Mouse (Mus musculus) hindbrain, embryonic 14.5 days (tissue): ENCODE results near the gene Cfap206. TPM values are rescaled to one million over a fixed set of nuclear protein-coding genes. Genes with fewer than 3 reads are reported as not detected.

Experiments used
- ATAC-seq: fragments of 200-750 bp; cut with Nextera tagmentation; 2 replicates; pipeline ENCODE4 v1.8.0; 2017; ENCODE audit warnings: moderate number of reproducible peaks, mild to moderate bottlenecking, moderate TSS enrichment, moderate library complexity; ENCODE audit not compliant: low FRiP score
- DNase-seq: peaks from one replicate; pipeline ENCODE4 v3.0.0-alpha.2; 2015; ENCODE audit warnings: low spot score
- H3K27ac ChIP-seq: fragments of 300-500 bp; sonication (generic); 2 replicates; pipeline ENCODE4 v1.5.1; 2014; ENCODE audit warnings: mild to moderate bottlenecking, moderate library complexity
- H3K27me3 ChIP-seq: fragments of 300-500 bp; sonication (generic); 2 replicates; pipeline ENCODE4 v1.6.1; 2014; ENCODE audit warnings: mild to moderate bottlenecking, low read length, mixed read lengths; ENCODE audit not compliant: control insufficient read depth, insufficient read depth
- H3K36me3 ChIP-seq: fragments of 300-500 bp; sonication (generic); replicated peaks from 2 replicates; pipeline ENCODE4 v1.6.1; 2014; ENCODE audit not compliant: control insufficient read depth, insufficient read depth
- H3K4me1 ChIP-seq: fragments of 300-500 bp; sonication (generic); replicated peaks from 2 replicates; pipeline ENCODE4 v1.6.1; 2014; ENCODE audit warnings: antibody characterized with exemption, low read length, mixed read lengths; ENCODE audit not compliant: control insufficient read depth, insufficient read depth
- H3K4me2 ChIP-seq: fragments of 300-500 bp; sonication (generic); replicated peaks from 2 replicates; pipeline ENCODE4 v1.6.1; 2014; ENCODE audit warnings: mild to moderate bottlenecking, moderate library complexity
- H3K4me3 ChIP-seq: fragments of 300-500 bp; sonication (generic); replicated peaks from 2 replicates; pipeline ENCODE4 v1.5.1; 2014; ENCODE audit warnings: mild to moderate bottlenecking, low read length
- H3K9ac ChIP-seq: fragments of 300-500 bp; sonication (generic); 2 replicates; pipeline ENCODE4 v1.6.1; 2014
- H3K9me3 ChIP-seq: fragments of 300-500 bp; sonication (generic); 2 replicates; pipeline ENCODE4 v1.6.1; 2016; ENCODE audit warnings: low read length; ENCODE audit not compliant: control insufficient read depth
- WGBS: fragments of 180-500 bp; shearing (Covaris S2); extraction: QIAGEN DNeasy Blood & Tissue Kit; methylation state at CpG from one replicate; pipeline ENCODE4 v1.1.7; 2014; 5-methylcytosine and 5-hydroxymethylcytosine counted together
- polyA plus RNA-seq: library from polyadenylated mRNA; unstranded; fragments of >200 nt; fragmentation: Nextera tagmentation; extraction: Ambion mirVana; gene quantifications from 2 replicates; pipeline ENCODE4 v1.2.1, GENCODE M21; 2014

The Cfap206 gene
- polyA plus RNA-seq, 1 experiment from 2014 or later: 5.9 TPM

GRCm38 (mm10) chr4:34723186-34723585 is 6.8 kb downstream of the Cfap206 start:
- ATAC-seq: no peak
- WGBS: 62% methylated on average over 4 of the region's 4 CpGs
- H3K4me3 ChIP-seq: no peak overlapping the region

GRCm38 (mm10) chr4:34720127-34720895 is 9.7 kb downstream of the Cfap206 start:
- Histone ChIP-seq H3K4me2 (no peak overlapping the region), H3K36me3 (no peaks in the 10 kb centered on the region), H3K4me3 (no peak overlapping the region), H3K4me1 (no peaks in the 10 kb centered on the region), H3K27me3 (no peaks in the 10 kb centered on the region), H3K9me3 (peaks cover 6% of the 10 kb centered on the region; the same call in 1 of the 2 replicates), H3K27ac (no peak overlapping the region), H3K9ac (no peak overlapping the region)
- DNase-seq (no peak), ATAC-seq (no peak)
- WGBS: 93% methylated on average over 7 of the region's 7 CpGs

More at GRCm38 (mm10) chr4:34723186-34723585, 6.8 kb downstream of the Cfap206 start:
- H3K4me1 ChIP-seq: no peaks in the 10 kb centered on the region
- peaks cover 6% of the 10 kb centered on the region; the same call in 1 of the 2 replicates for H3K9me3 ChIP-seq
- DNase-seq: no peak
- no peaks in the 10 kb centered on the region for H3K36me3 ChIP-seq
- H3K27me3 ChIP-seq: no peaks in the 10 kb centered on the region
- H3K27ac ChIP-seq: no peak overlapping the region
- H3K4me2 ChIP-seq: no peak overlapping the region
- no peak overlapping the region for H3K9ac ChIP-seq

- H3K9me3 ChIP-seq: peaks cover 6% of the 10 kb centered on the region; the same call in 1 of the 2 replicates
- no peak for DNase-seq
- no peak overlapping the region for H3K27ac ChIP-seq
- H3K4me2 ChIP-seq: no peak overlapping the region
- no peak for ATAC-seq
- WGBS: 97% methylated on average over 12 of the region's 12 CpGs
- H3K9ac ChIP-seq: no peak overlapping the region
- no peaks in the 10 kb centered on the region for H3K4me1 ChIP-seq
- H3K4me3 ChIP-seq: no peak overlapping the region
- no peaks in the 10 kb centered on the region for H3K27me3 ChIP-seq
- H3K36me3 ChIP-seq: no peaks in the 10 kb centered on the region
Observed at GRCm38 (mm10) chr4:34719421-34719820, 10.6 kb downstream of the Cfap206 start.

GRCm38 (mm10) chr4:34715062-34715461 is 14.9 kb downstream of the Cfap206 start:
- no peak for ATAC-seq
- Histone ChIP-seq H3K27ac (no peak overlapping the region), H3K9ac (no peak overlapping the region), H3K4me2 (no peak overlapping the region), H3K4me1 (no peaks in the 10 kb centered on the region), H3K36me3 (no peaks in the 10 kb centered on the region), H3K27me3 (no peaks in the 10 kb centered on the region), H3K9me3 (peaks cover under 1% of the 10 kb centered on the region; the same call in 1 of the 2 replicates), H3K4me3 (no peak overlapping the region)
- DNase-seq: no peak
- 91% methylated on average over 1 of the region's 1 CpGs for WGBS

- 82% methylated on average over 3 of the region's 3 CpGs for WGBS
- DNase-seq: no peak
- no peak overlapping the region for H3K9ac ChIP-seq
Observed at GRCm38 (mm10) chr4:34708127-34708526, 21.9 kb downstream of the Cfap206 start.

GRCm38 (mm10) chr4:34707248-34707647 is 22.8 kb downstream of the Cfap206 start:
- Histone ChIP-seq H3K4me2 (no peak overlapping the region), H3K9me3 (no peaks in the 10 kb centered on the region), H3K4me1 (no peaks in the 10 kb centered on the region), H3K9ac (no peak overlapping the region), H3K4me3 (no peak overlapping the region), H3K27ac (no peak overlapping the region), H3K27me3 (no peaks in the 10 kb centered on the region), H3K36me3 (no peaks in the 10 kb centered on the region)
- WGBS: 77% methylated on average over 3 of the region's 3 CpGs
- ATAC-seq (no peak), DNase-seq (no peak)

More at GRCm38 (mm10) chr4:34708127-34708526, 21.9 kb downstream of the Cfap206 start:
- Histone ChIP-seq H3K4me2 (no peak overlapping the region), H3K4me3 (no peak overlapping the region), H3K27me3 (no peaks in the 10 kb centered on the region), H3K4me1 (no peaks in the 10 kb centered on the region), H3K27ac (no peak overlapping the region), H3K9me3 (no peaks in the 10 kb centered on the region), H3K36me3 (no peaks in the 10 kb centered on the region)
- ATAC-seq: no peak

- Histone ChIP-seq H3K27me3 (no peaks in the 10 kb centered on the region), H3K36me3 (no peaks in the 10 kb centered on the region), H3K4me1 (no peaks in the 10 kb centered on the region), H3K4me3 (no peak overlapping the region), H3K27ac (no peak overlapping the region), H3K9ac (no peak overlapping the region), H3K9me3 (no peaks in the 10 kb centered on the region), H3K4me2 (no peak overlapping the region)
- 74% methylated on average over 4 of the region's 4 CpGs for WGBS
- DNase-seq (no peak), ATAC-seq (no peak)
Observed at GRCm38 (mm10) chr4:34703029-34703428, 27.0 kb downstream of the Cfap206 start.

- DNase-seq: no peak
- ATAC-seq: no peak
Observed at GRCm38 (mm10) chr4:34702231-34702630, 27.8 kb downstream of the Cfap206 start.

GRCm38 (mm10) chr4:34701528-34701927 is 28.5 kb downstream of the Cfap206 start:
- 48% methylated on average over 5 of the region's 5 CpGs for WGBS
- H3K27me3 ChIP-seq: no peaks in the 10 kb centered on the region
- no peak overlapping the region for H3K4me3 ChIP-seq
- no peaks in the 10 kb centered on the region for H3K36me3 ChIP-seq
- DNase-seq: no peak
- H3K4me1 ChIP-seq: no peaks in the 10 kb centered on the region
- no peak overlapping the region for H3K4me2 ChIP-seq
- H3K9me3 ChIP-seq: no peaks in the 10 kb centered on the region
- H3K9ac ChIP-seq: no peak overlapping the region
- H3K27ac ChIP-seq: no peak overlapping the region
- no peak for ATAC-seq

More at GRCm38 (mm10) chr4:34702231-34702630, 27.8 kb downstream of the Cfap206 start:
- no peak overlapping the region for H3K9ac ChIP-seq
- H3K27ac ChIP-seq: no peak overlapping the region
- no peaks in the 10 kb centered on the region for H3K9me3 ChIP-seq
- no peak overlapping the region for H3K4me2 ChIP-seq
- no peaks in the 10 kb centered on the region for H3K36me3 ChIP-seq
- H3K27me3 ChIP-seq: no peaks in the 10 kb centered on the region
- H3K4me3 ChIP-seq: no peak overlapping the region
- no peaks in the 10 kb centered on the region for H3K4me1 ChIP-seq
- 98% methylated on average over 11 of the region's 11 CpGs for WGBS
